Mouse (Mus musculus): ENCODE results near the gene Plcb4.

The Plcb4 gene

GRCm38 (mm10) chr2:135810841-135811240 is 152.0 kb downstream of the Plcb4 start:
- no peak for DNase-seq (ENCODE audit: low spot score in 2 of 2)

- DNase-seq (ENCODE audit: low spot score in 2 of 2): no peak
Observed at GRCm38 (mm10) chr2:135811453-135812101, 152.8 kb downstream of the Plcb4 start.

- no peak for DNase-seq (ENCODE audit: low spot score in 2 of 2)
Observed at GRCm38 (mm10) chr2:135812701-135813246, 154.0 kb downstream of the Plcb4 start.

- DNase-seq (ENCODE audit: low spot score in 2 of 2): no peak
Observed at GRCm38 (mm10) chr2:135820691-135821090, 161.9 kb downstream of the Plcb4 start.

- no peak for DNase-seq (ENCODE audit: low spot score in 2 of 2)
Observed at GRCm38 (mm10) chr2:135823690-135824089, 164.9 kb downstream of the Plcb4 start.

GRCm38 (mm10) chr2:135824757-135825156 is 165.9 kb downstream of the Plcb4 start:
- DNase-seq (ENCODE audit: low spot score in 2 of 2): no peak

GRCm38 (mm10) chr2:135825645-135826044 is 166.8 kb downstream of the Plcb4 start:
- no peak for DNase-seq (ENCODE audit: low spot score in 2 of 2)

GRCm38 (mm10) chr2:135826616-135827360 is 168.0 kb downstream of the Plcb4 start:
- DNase-seq (ENCODE audit: low spot score in 2 of 2): no peak

- DNase-seq (ENCODE audit: low spot score in 2 of 2): no peak
Observed at GRCm38 (mm10) chr2:135828446-135828845, 169.6 kb downstream of the Plcb4 start.

GRCm38 (mm10) chr2:135833743-135834142 is 174.9 kb downstream of the Plcb4 start:
- DNase-seq (ENCODE audit: low spot score in 2 of 2): no peak

GRCm38 (mm10) chr2:135834435-135834834 is 175.6 kb downstream of the Plcb4 start:
- DNase-seq (ENCODE audit: low spot score in 2 of 2): no peak

GRCm38 (mm10) chr2:135835911-135836310 is 177.1 kb downstream of the Plcb4 start:
- DNase-seq (ENCODE audit: low spot score in 2 of 2): no peak

- no peak for DNase-seq (ENCODE audit: low spot score in 2 of 2)
Observed at GRCm38 (mm10) chr2:135836426-135836825, 177.6 kb downstream of the Plcb4 start.

- no peak for DNase-seq (ENCODE audit: low spot score in 2 of 2)
Observed at GRCm38 (mm10) chr2:135837730-135838129, 178.9 kb downstream of the Plcb4 start.

GRCm38 (mm10) chr2:135838135-135838534 is 179.3 kb downstream of the Plcb4 start:
- DNase-seq (ENCODE audit: low spot score in 2 of 2): no peak

GRCm38 (mm10) chr2:135838651-135839286 is 180.0 kb downstream of the Plcb4 start:
- DNase-seq (ENCODE audit: low spot score in 2 of 2): no peak

GRCm38 (mm10) chr2:135843721-135844120 is 184.9 kb downstream of the Plcb4 start:
- DNase-seq (ENCODE audit: low spot score in 2 of 2): no peak

- no peak for DNase-seq (ENCODE audit: low spot score in 2 of 2)
Observed at GRCm38 (mm10) chr2:135846903-135847302, 188.1 kb downstream of the Plcb4 start.

GRCm38 (mm10) chr2:135847738-135848137 is 188.9 kb downstream of the Plcb4 start:
- no peak for DNase-seq (ENCODE audit: low spot score in 2 of 2)

- no peak for DNase-seq (ENCODE audit: low spot score in 2 of 2)
Observed at GRCm38 (mm10) chr2:135848169-135848568, 189.4 kb downstream of the Plcb4 start.

GRCm38 (mm10) chr2:135851964-135852363 is 193.2 kb downstream of the Plcb4 start:
- DNase-seq (ENCODE audit: low spot score in 2 of 2): no peak

- no peak for DNase-seq (ENCODE audit: low spot score in 2 of 2)
Observed at GRCm38 (mm10) chr2:135853085-135853484, 194.3 kb downstream of the Plcb4 start.

Measured in frontal cortex, postnatal 10 days (tissue).